Mouse (Mus musculus) kidney, adult 2 months (tissue): ENCODE results near the gene Atp7b.

Source experiments
- CTCF ChIP-seq: fragments of 200-500 bp; conservative IDR thresholded peaks from 2 replicates; pipeline ENCODE4 v1.5.1; 2011; ENCODE audit warnings: low read depth, mild to moderate bottlenecking, control low read depth, low read length, moderate library complexity, mixed read lengths; ENCODE audit not compliant: insufficient read depth, insufficient read length
- POLR2A ChIP-seq: fragments of 200-500 bp; IDR thresholded peaks from one replicate; pipeline ENCODE4 v1.6.1; 2011; ENCODE audit warnings: low read depth, low read length, control low read depth

DNA sequence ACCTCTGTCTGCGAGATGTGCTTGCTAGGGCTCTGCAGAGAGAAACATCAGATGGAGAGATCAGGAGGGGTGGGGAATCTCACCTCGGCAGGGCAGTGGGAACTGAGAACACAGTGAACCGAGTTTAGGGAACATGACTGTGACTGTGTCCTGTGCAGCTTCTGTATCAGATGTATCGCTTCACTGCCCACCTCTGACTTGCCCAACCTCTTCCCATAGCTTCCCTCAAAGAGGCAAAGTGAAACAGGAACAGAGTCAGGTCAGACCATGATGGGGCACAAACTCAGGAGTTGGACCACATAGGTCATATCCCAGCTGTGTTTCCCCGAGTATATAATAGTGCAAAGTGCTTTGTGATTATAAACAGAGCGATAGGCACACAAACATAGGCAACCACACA lies 53.7 kb downstream of the Atp7b start:
- no peak for TF ChIP-seq POLR2A
- TF ChIP-seq CTCF, result no peak
